Mouse (Mus musculus) frontal cortex, postnatal 10 days (tissue): Measurements from ENCODE around the gene Ankdd1a.

Experiments used
- DNase-seq, 2 experiments: peaks; one replicate each; pipeline ENCODE4 v3.0.0; 2022; ENCODE audit warnings: low spot score in 2 of 2, mixed read lengths in 1 of 2

Gene Ankdd1a

GRCm38 (mm10) chr9:65519807-65520504 lies at the start of gene Ankdd1a:
Gene Ankdd1a (minus strand): TSS chr9:65520193.
- DNase-seq, result peak; percentile 54 to 61

DNA sequence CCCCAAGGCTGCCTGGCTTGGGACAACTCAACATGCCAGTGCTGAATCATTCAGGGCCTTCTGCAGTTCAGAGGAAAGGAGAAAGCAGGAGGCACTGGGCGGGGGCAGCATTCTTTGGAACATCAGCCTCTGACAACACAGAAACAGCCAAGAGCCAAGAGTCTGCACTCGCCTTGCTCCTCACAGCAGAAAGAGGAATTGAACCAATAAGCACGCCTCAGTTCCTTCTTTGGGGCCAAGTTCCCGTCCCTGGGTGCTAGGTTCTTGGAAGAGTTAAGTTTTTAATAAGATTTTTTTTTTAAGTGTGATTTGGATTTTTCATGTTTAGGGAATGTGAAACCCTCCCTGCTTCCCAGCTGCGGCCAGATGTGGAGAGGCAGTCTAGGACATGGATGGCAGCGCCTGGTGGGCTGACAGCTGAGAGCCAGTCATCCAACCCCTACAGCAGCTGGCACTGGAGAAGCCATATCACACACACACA lies 49.5 kb upstream of the Ankdd1a start:
- DNase-seq, result no peak

DNA sequence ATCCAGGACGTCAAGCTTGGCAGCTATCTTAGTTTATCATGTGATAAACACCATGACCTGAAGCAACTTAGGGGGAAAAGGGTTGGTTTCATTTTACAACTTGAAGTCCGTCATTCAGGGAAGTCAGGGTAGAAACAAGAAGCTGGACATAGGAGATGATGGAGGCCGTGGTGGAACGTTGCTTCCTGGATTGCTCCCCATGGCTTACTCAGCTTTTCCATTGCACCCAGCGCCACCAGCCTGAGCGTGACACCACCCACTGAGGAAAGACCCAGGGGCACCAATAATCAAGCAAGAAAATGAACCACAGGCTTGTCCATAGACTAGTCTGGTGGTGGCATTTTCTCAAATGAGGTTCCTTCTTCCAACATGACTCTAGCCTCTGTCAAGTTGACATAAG lies 48.8 kb upstream of the Ankdd1a start:
- DNase-seq, result no peak

DNA sequence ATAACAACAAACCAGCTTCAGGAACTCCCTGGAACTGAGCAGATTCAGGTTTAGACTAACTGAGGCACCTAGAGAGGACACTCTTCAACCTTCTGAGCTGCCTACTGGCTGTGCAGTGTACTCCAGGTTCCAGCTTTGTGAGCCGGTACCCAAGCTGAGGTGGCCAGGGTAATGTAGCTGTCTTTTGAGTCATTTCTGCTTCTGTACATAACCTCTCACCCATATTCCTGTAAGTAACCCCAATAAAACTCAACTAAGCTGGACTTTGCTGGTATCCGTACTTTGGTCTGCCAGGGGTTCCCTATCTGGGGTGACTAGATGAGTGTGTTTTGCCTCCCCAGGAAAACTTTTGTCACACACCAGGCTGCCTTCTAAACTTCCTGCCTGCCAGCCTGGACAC lies 44.7 kb upstream of the Ankdd1a start:
- DNase-seq, result no peak

GRCm38 (mm10) chr9:65563073-65563472 lies 43.1 kb upstream of the Ankdd1a start:
- no peak for DNase-seq

DNA sequence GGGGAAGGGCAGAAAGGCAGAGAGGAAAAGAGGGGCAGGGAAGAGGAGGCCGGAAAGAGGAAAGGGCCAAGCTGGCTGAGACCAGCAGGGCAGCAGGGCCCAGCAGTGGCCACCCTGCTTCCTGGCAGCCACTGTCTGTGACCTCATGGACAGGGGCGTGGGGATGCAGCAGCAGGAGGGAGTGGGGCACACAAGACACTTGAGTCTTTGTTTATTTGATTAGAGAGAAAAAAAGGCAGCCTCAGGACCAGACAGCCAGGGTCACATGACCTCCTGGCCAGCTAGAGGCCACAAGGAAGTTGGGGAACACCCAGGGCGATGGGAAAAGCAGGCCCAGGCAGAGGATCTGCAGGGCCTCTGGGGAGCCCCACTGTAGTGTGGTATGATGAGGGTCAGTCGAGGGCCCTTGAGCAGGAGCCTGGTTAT lies 42.1 kb upstream of the Ankdd1a start:
- DNase-seq, result peak; percentile 61 to 77

GRCm38 (mm10) chr9:65561016-65561415 lies 41.0 kb upstream of the Ankdd1a start:
- DNase-seq, result peak in 1 of 2 experiments; percentile 42

GRCm38 (mm10) chr9:65558806-65559205 lies 38.8 kb upstream of the Ankdd1a start:
- DNase-seq, result no peak

DNA sequence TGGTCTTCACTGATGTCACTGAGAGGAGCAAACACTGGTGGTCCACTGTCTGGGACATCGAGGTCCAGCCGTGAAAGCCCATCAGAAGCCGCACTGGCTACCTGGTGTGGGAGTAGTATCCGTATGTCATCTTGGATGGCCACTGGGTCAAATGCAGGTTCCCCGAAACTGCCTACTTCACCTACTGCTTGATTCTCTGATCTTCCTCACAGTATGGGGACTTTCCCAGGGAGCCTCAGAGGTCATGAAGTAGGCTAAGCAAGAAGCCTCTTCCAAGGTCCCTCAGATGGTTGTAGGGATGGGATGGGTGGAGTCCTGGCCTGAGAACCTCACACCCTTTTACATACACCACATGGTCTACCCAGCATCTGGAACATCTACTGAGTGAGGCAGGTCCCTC lies 37.0 kb upstream of the Ankdd1a start:
- DNase-seq, result no peak

- DNase-seq, result no peak
Measured at GRCm38 (mm10) chr9:65556349-65556748, 36.4 kb upstream of the Ankdd1a start.

DNA sequence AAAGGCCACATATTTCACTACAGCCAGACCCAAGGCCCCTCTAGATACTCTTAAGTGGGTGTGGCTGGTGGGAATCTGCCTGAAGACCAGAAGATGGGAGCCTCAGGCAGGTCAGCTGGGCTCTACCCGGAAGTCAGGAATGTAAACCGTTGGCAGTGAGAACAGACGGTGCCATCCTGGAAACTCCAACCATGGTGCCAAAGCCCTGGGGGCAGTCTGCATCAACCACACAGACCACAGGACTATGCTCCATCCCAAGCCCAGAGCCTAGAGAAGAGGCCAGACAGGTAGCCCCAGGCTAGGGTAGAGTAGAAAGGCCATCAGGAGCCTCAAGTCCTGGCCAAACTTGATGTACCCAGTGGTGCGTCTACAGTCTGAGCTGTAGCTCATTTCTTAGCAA lies 35.6 kb upstream of the Ankdd1a start:
- DNase-seq, result no peak

GRCm38 (mm10) chr9:65555001-65555405 lies 35.0 kb upstream of the Ankdd1a start:
- DNase-seq, result no peak

- DNase-seq, result no peak
Measured at GRCm38 (mm10) chr9:65552711-65553110, 32.7 kb upstream of the Ankdd1a start.

GRCm38 (mm10) chr9:65552141-65552540 lies 32.1 kb upstream of the Ankdd1a start:
- no peak for DNase-seq

GRCm38 (mm10) chr9:65551035-65551434 lies 31.0 kb upstream of the Ankdd1a start:
- peak in 1 of 2 experiments; percentile 30 for DNase-seq

- no peak for DNase-seq
Measured at GRCm38 (mm10) chr9:65550079-65550831, 30.3 kb upstream of the Ankdd1a start.

- no peak for DNase-seq
Measured at GRCm38 (mm10) chr9:65549643-65550042, 29.6 kb upstream of the Ankdd1a start.

- DNase-seq, result no peak
Measured at GRCm38 (mm10) chr9:65549139-65549538, 29.1 kb upstream of the Ankdd1a start.

GRCm38 (mm10) chr9:65548311-65548710 lies 28.3 kb upstream of the Ankdd1a start:
- no peak for DNase-seq

DNA sequence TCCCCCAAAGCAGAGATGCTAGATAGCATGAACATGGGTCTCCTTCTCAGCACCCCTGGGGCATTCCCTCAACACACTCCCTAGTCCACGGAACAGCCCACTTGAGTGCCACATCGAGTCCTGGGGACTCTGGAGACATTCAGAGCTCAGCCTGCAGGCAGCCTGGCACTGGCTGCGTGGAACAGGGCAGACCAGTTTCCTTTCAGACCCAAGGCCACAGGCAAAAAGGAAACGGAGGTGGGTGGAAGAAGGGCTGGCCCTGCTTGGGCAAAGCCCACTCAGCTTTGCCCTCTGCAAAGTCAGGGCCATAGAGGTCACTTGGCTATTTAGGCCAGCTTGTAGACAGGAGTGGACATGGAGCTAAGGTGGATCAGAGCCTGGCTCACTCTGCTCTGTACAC lies 27.9 kb upstream of the Ankdd1a start:
- DNase-seq, result no peak

DNA sequence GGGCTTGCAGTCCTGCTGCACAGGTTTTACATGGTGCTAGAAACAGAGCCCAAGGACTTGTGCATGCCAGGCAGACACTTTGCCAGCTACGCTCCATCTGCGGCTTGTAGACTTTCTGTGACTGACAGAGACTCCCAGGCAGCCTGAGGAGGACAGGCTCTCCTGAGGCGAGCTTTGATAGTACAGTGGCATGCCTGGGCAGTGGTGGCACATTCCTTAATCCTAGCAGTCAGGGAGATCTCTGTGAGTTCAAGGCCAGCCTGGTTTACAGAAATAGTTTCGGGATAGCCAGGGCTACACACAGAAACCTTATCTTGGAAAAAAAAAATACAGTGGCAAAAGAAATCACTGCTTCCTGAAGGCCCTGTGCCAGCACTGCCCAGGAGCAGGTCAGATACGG lies 27.1 kb upstream of the Ankdd1a start:
- no peak for DNase-seq

DNA sequence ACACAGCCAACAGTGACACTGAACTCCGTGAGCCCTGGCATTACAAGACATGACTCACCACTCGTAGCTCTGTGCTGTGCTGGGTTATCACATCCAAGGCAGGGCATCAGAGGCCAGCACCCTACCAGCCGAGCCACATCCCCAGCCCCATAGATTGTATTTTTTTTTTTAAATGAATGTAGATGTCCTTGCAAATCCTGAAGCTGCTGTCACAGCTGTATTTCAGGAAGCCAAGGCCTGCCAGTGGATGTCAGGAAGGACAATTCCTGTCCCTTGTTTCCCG lies 26.4 kb upstream of the Ankdd1a start:
- DNase-seq, result no peak
